Mouse (Mus musculus): Measurements from ENCODE around the gene Mad2l1. TPM values are rescaled to one million over a fixed set of nuclear protein-coding genes. Genes with fewer than 3 reads are reported as not detected.
A peak's percentile ranks its signal among the peaks of the same experiment; 100 is the strongest.

Gene Mad2l1
- polyA plus RNA-seq (2015; fragmentation: Nextera tagmentation; extraction: Ambion mirVana) = 106 and 113 TPM in 2 replicates

- peak; percentile 99 for ATAC-seq (replicated peaks; ENCODE audit: low FRiP score)
- H3K9ac ChIP-seq = peak within 1 kb of the TSS; percentile 66
- H3K36me3 ChIP-seq = peaks cover 19% of the 10 kb centered on the region
- peak within 1 kb of the TSS; percentile 91 for H3K27ac ChIP-seq
- no peaks in the 10 kb centered on the region for H3K27me3 ChIP-seq
- H3K9me3 ChIP-seq (replicated peaks) = no peaks in the 10 kb centered on the region
- WGBS = under 1% methylated on average over 57 of the region's 57 CpGs
- peaks cover 17% of the 10 kb centered on the region for H3K4me1 ChIP-seq
- peak within 1 kb of the TSS; percentile 85 for H3K4me3 ChIP-seq (replicated peaks)
- H3K4me2 ChIP-seq = peak within 1 kb of the TSS; percentile 69
Observed at GRCm38 (mm10) chr6:66535028-66535862, at the start of gene Mad2l1. Gene Mad2l1 (plus strand): TSS chr6:66535390.

DNA sequence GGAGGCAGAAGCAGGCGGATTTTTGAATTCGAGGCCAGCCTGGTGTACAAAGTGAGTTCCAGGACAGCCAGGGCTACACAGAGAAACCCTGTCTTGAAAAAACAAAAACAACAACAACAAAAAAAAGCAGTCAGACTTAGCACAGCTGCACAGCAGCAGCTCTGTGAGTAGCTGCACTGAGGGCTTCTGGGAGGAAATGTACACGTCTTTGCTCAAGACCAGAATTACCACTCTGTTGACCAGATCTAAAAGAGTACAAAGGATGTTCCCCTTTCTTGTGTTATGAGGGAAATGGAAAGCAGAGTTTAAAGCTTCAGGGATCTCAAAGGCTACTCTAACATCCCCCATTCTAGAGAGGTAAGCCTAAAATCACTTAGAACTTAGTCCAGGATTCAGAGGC is 41.5 kb upstream of the Mad2l1 start:
- Histone ChIP-seq H3K9ac (no peak overlapping the region), H3K27ac (no peak overlapping the region), H3K4me2 (no peak overlapping the region), H3K9me3 (replicated peaks) (no peaks in the 10 kb centered on the region), H3K4me1 (no peaks in the 10 kb centered on the region), H3K36me3 (no peaks in the 10 kb centered on the region), H3K27me3 (no peaks in the 10 kb centered on the region), H3K4me3 (replicated peaks) (no peak overlapping the region)
- no peak for ATAC-seq (replicated peaks; ENCODE audit: low FRiP score)
- WGBS = 89% methylated on average over 3 of the region's 3 CpGs

DNA sequence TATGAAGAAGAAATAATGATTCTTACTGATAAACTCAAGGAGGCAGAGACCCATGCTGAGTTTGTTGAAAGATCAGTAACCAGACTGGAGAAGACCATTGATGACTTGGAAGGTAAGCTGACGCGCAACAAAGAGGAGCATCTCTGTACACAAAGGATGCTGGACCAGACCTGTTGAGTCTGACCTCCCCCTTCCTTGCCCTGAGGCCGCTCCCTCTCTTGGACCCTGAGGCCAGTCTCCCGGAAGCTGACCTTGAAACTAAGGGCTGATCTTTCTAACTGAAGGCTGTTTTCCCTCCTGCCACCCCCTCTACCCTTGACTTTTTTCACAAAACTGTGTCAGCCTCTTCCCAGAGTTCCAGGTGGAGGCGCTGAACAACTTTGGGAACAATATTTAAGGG is 18.8 kb upstream of the Mad2l1 start:
- no peak overlapping the region for H3K4me3 ChIP-seq (replicated peaks)
- H3K9me3 ChIP-seq (replicated peaks) = no peaks in the 10 kb centered on the region
- ATAC-seq (replicated peaks; ENCODE audit: low FRiP score) = no peak

DNA sequence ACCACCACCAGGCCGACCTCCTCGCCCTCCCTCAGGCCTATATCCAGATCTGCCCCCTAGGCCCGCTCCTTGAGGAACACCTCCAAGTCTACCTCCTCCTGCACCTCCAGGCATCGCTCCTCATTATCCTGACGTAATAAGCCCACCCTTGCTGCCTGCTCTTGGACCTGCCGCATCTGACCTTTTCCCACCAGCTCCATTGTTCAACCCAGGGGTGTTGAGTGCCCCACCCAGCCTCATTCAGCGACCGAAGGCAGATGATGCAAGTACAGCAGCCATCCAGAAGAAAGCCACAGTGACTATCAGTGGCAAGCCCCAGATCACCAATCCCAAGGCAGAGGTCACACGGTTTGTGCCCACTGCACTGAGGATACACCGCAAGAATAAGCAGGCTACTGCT is 6.8 kb upstream of the Mad2l1 start:
- H3K36me3 ChIP-seq = no peaks in the 10 kb centered on the region
- H3K9me3 ChIP-seq (replicated peaks) = no peaks in the 10 kb centered on the region
- no peak overlapping the region for H3K27ac ChIP-seq
- WGBS = 95% methylated on average over 10 of the region's 10 CpGs
- H3K4me1 ChIP-seq = no peaks in the 10 kb centered on the region
- H3K4me2 ChIP-seq = no peak overlapping the region
- ATAC-seq (replicated peaks; ENCODE audit: low FRiP score) = no peak
- no peak overlapping the region for H3K4me3 ChIP-seq (replicated peaks)
- H3K9ac ChIP-seq = no peak overlapping the region
- no peaks in the 10 kb centered on the region for H3K27me3 ChIP-seq

More for the DNA sequence above, 18.8 kb upstream of the Mad2l1 start:
- no peak overlapping the region for H3K4me2 ChIP-seq
- H3K36me3 ChIP-seq = no peaks in the 10 kb centered on the region
- H3K27me3 ChIP-seq = no peaks in the 10 kb centered on the region
- WGBS = 95% methylated on average over 5 of the region's 5 CpGs
- H3K9ac ChIP-seq = no peak overlapping the region
- H3K27ac ChIP-seq = no peak overlapping the region
- no peaks in the 10 kb centered on the region for H3K4me1 ChIP-seq

DNA sequence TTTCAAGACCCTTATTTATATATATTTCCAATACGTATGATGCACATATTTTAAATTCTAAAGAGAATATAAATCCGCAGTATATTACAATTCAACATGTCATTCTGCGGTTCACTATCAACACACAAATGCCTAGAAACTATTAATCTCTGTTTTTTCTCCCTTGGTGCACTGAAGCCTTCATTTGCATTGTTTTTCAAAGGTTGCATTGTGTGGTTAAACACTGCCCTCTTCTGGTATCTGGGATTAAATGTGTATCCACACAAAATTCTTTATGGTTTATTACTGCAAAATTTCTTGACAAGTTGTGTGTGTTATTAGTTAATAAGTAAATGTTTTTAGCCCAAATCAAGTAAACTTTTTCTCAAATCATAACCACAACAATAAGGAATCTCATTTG is 1.9 kb upstream of the Mad2l1 start:
- Histone ChIP-seq H3K9me3 (replicated peaks) (no peaks in the 10 kb centered on the region), H3K4me3 (replicated peaks) (no peak overlapping the region), H3K4me2 (no peak overlapping the region), H3K27ac (no peak overlapping the region), H3K27me3 (no peaks in the 10 kb centered on the region), H3K9ac (no peak overlapping the region), H3K4me1 (peaks cover 15% of the 10 kb centered on the region), H3K36me3 (peaks cover under 1% of the 10 kb centered on the region; the same call in 1 of the 2 replicates)
- 27% methylated on average over 3 of the region's 3 CpGs for WGBS
- ATAC-seq (replicated peaks; ENCODE audit: low FRiP score) = no peak

GRCm38 (mm10) chr6:66534366-66534941 is 736 bp upstream of the Mad2l1 start:
- H3K9ac ChIP-seq = peak overlapping the region; percentile 43
- H3K27ac ChIP-seq = peak overlapping the region; percentile 91
- H3K4me2 ChIP-seq = peak overlapping the region; percentile 69

GRCm38 (mm10) chr6:66535966-66536365 is 776 bp downstream of the Mad2l1 start:
- peaks cover 24% of the 10 kb centered on the region for H3K36me3 ChIP-seq
- WGBS = 12% methylated on average over 7 of the region's 7 CpGs
- H3K9me3 ChIP-seq (replicated peaks) = no peaks in the 10 kb centered on the region
- peak overlapping the region; percentile 85 for H3K4me3 ChIP-seq (replicated peaks)
- H3K27ac ChIP-seq = peak overlapping the region; percentile 91; the same call in 1 of the 2 replicates
- H3K27me3 ChIP-seq = no peaks in the 10 kb centered on the region
- no peak for ATAC-seq (replicated peaks; ENCODE audit: low FRiP score)
- H3K4me1 ChIP-seq = peaks cover 17% of the 10 kb centered on the region
- peak overlapping the region; percentile 69 for H3K4me2 ChIP-seq
- H3K9ac ChIP-seq = peak overlapping the region; percentile 66

More at GRCm38 (mm10) chr6:66534366-66534941, 736 bp upstream of the Mad2l1 start:
- no peaks in the 10 kb centered on the region for H3K9me3 ChIP-seq (replicated peaks)
- H3K36me3 ChIP-seq = peaks cover 11% of the 10 kb centered on the region
- WGBS = 76% methylated on average over 5 of the region's 5 CpGs
- H3K4me3 ChIP-seq (replicated peaks) = peak overlapping the region; percentile 85
- H3K27me3 ChIP-seq = no peaks in the 10 kb centered on the region
- H3K4me1 ChIP-seq = peaks cover 17% of the 10 kb centered on the region
- ATAC-seq (replicated peaks; ENCODE audit: low FRiP score) = no peak

- ATAC-seq (replicated peaks; ENCODE audit: low FRiP score) = no peak
- Histone ChIP-seq H3K4me3 (replicated peaks) (no peak within 1 kb of the TSS), H3K9me3 (replicated peaks) (no peaks in the 10 kb centered on the region), H3K36me3 (no peaks in the 10 kb centered on the region), H3K4me2 (no peak within 1 kb of the TSS), H3K27me3 (no peaks in the 10 kb centered on the region), H3K9ac (no peak within 1 kb of the TSS), H3K4me1 (no peaks in the 10 kb centered on the region), H3K27ac (no peak within 1 kb of the TSS)
- 83% methylated on average over 1 of the region's 1 CpGs for WGBS
Observed at GRCm38 (mm10) chr6:66559996-66560395, 24.8 kb downstream of the Mad2l1 start, which contains the start of gene Vmn1r32. Gene Vmn1r32 (minus strand): TSS chr6:66560096.

- no peaks in the 10 kb centered on the region for H3K36me3 ChIP-seq
- no peaks in the 10 kb centered on the region for H3K4me1 ChIP-seq
- no peaks in the 10 kb centered on the region for H3K9me3 ChIP-seq (replicated peaks)
- no peak overlapping the region for H3K27ac ChIP-seq
- no peaks in the 10 kb centered on the region for H3K27me3 ChIP-seq
- no peak overlapping the region for H3K4me3 ChIP-seq (replicated peaks)
- H3K4me2 ChIP-seq = no peak overlapping the region
- H3K9ac ChIP-seq = no peak overlapping the region
- no peak for ATAC-seq (replicated peaks; ENCODE audit: low FRiP score)
Observed at GRCm38 (mm10) chr6:66595804-66596203, 60.6 kb downstream of the Mad2l1 start.

Other genes with a start within 250 kb of the Mad2l1 start
- 0.06 TPM in 1 of 2 replicates, not detected in the other for gene Vmn1r32, start 24.7 kb downstream of the Mad2l1 start, polyA plus RNA-seq (2015; fragmentation: Nextera tagmentation; extraction: Ambion mirVana)
- not detected in 2 replicates for gene Vmn1r33, start 82.9 kb downstream of the Mad2l1 start, polyA plus RNA-seq (2015; fragmentation: Nextera tagmentation; extraction: Ambion mirVana)
- gene Vmn1r34, start 108.5 kb downstream of the Mad2l1 start, polyA plus RNA-seq (2015; fragmentation: Nextera tagmentation; extraction: Ambion mirVana) = not detected in 2 replicates
- gene Vmn1r35, start 150.5 kb downstream of the Mad2l1 start, polyA plus RNA-seq (2015; fragmentation: Nextera tagmentation; extraction: Ambion mirVana) = not detected in 2 replicates
- gene Vmn1r36, start 183.8 kb downstream of the Mad2l1 start, polyA plus RNA-seq (2015; fragmentation: Nextera tagmentation; extraction: Ambion mirVana) = not detected in 2 replicates
- gene Vmn1r37, start 194.0 kb downstream of the Mad2l1 start, polyA plus RNA-seq (2015; fragmentation: Nextera tagmentation; extraction: Ambion mirVana) = not detected in 2 replicates
- gene Vmn1r38, start 247.2 kb downstream of the Mad2l1 start, polyA plus RNA-seq (2015; fragmentation: Nextera tagmentation; extraction: Ambion mirVana) = not detected in 2 replicates